Mouse (Mus musculus): ENCODE results near the gene Zfhx2.

DNA sequence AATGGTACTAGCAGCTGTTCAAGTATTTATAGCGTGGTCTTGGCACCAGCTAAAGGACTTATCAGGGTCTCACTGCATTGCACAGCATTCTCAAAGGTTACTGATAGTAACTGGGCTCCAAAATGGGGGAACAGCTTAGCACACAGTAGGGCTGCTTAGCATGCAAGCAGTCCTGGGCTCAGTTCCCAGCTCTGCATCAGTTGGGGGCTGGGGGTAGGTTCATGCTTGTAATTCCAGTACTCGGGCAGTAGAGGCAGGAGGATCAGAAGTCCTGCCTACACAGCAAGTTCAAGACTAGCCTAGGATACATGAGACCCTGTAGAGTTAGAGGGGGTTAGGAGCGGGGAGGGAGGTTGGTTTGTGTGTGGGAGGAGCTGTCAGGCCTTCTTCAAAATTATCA is 15.2 kb downstream of the Zfhx2 start:
- TF ChIP-seq CTCF (IDR thresholded peaks at IDR 0.05; ENCODE audit: low read depth), result no peak
- no peak for TF ChIP-seq EP300 (optimal IDR thresholded peaks at IDR 0.05)
